Mouse (Mus musculus): Measurements from ENCODE around the gene Olfr1391. TPM values are rescaled to one million over a fixed set of nuclear protein-coding genes. Genes with fewer than 3 reads are reported as not detected.
"Not testable (repeated sequence)": the region's sequence is repeated elsewhere in the genome, so short reads cannot be mapped to it uniquely, and the experiment has no call there.

Gene Olfr1391
- total RNA-seq (2021): not detected
- long read RNA-seq, experiment 1: 0 reads
- long read RNA-seq, experiment 2: 0 reads

DNA sequence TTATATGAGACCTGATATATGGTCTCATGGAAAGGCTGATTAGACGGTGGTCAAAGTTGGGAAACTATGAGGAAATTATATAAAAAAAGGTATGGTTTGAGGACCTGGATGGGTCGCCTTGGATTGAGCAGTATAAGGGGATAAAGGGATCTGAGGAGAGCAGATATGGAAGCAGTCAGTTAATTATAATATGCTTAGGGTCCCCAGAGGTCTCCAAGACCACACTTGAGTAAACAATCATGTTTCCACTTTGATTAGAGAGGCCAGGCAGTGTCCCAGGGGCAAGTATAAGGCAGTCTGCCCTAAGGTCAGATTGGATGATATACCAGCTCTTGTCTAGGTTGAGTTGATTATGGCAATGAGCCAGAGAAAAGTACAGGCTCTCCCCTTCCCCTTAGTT, at the start of gene Olfr1391:
Olfr1391 (plus strand) TSS at position 301 of the 400 bp plus-strand sequence.
- no peak for DNase-seq (ENCODE audit: low spot score in 2 of 2)

DNA sequence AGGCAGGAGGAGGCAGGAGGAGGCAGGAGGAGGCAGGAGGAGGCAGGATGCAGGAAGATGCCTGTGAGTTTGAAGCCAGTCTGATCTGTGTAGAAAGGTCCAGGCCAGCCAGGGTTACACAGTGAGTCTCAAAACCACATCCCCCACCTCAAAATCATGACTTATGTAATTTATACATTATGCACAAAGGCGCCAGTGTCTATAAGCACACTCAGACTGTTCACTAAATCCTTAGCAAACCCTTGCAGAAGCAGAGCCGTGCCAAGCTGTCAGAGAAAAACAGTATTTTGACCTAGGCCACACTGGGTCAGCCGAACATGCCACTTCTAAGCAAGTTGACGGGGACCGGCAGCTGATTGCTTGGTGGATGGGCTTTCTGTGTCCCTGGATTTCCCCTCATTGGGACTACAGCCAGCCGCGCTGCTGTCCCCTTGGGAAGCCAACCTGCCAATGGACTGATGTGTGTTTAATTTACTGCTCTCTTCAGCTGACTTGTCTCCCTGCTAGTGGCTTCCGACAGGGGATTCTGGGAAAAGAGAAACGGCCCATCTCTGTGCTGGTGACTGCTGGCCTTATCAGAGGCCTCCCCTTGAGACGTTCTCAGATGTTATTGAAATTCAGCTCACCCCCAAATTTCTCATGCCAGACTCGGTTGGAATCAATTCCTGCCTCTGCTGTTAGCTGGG, 48.6 kb upstream of the Olfr1391 start:
- DNase-seq (ENCODE audit: low spot score in 2 of 2): no peak

DNA sequence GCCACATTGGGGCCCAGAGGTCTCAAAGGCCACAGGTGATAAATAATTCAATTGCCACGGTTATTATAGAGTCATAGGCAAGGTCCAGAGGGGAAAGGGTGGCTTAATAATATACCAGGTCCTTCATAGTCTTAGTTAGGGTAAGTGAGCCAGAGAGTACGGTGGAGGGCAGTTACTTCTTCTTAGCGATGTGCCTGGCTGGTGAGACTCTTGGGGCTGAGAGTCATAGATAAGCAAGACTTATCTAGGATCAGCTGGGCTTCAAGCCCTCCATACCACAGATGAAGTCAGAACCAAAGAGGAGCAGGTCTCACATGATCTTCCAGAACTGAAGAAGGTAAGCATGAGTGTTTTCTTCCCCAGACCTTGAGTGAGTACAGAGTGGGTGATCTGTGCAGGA, 44.3 kb upstream of the Olfr1391 start, which contains the start of gene Olfr1393:
Olfr1393 (plus strand) TSS at position 83 of the 400 bp plus-strand sequence.
- no peak for DNase-seq (ENCODE audit: low spot score in 2 of 2)

DNA sequence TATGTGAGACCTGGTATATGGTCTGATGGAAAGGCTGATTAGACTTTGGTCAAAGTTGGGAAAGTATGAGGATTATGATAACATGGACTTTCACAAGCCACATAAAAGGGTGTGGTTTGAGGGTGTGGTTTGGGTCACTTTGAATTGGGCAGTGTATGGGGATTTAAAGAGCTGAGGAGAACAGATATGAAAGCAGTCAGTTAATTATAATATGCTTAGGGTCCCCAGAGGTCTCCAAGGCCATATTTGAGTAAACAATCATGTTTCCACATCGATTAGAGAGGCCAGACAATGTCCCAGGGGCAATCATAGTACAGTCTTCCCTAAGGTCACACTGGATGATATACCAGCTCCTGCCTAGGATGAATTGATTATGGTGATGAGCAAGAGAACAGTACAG, 37.6 kb upstream of the Olfr1391 start, which contains the start of gene Olfr1392:
Olfr1392 (plus strand) TSS at position 301 of the 400 bp plus-strand sequence.
- DNase-seq (ENCODE audit: low spot score in 2 of 2): not testable (repeated sequence)

DNA sequence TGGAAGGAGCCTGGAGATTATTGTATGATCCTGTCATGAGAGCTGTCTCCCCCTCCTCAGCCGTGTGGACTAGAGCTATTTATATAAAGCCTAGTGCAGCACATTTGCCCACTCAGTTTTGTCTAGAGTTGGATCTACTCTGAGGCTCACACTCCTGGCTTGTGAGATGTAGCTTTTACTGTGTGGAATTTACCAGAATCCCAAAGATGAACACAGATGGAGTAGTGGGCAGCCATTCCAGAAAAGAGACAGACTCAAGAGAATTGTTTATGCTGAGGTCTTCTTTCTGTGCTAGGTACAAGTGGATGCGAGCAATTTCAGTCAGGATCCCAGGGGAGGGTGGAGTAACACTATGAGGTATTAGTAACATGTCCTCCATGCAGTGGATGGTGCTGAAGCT, 35.3 kb upstream of the Olfr1391 start:
- no peak for DNase-seq (ENCODE audit: low spot score in 2 of 2)

DNA sequence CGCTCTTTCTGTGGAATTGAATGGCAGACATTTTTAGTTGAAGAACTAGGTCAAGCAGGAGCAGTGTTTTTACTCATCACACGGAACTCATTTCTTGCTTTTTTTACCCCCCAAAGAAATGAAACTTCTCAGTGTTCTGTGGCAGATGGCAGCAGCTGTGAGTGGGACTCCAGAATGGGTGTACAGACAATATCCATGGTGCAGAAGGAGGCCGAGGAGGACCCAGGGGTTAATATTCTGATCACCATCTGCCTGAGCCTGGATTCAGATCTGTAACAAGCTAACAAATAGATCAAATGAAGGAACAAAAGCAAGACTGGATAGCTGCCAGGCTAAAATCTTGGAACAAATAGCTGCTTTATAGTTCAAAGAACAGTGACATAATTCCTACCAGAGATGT, 29.8 kb upstream of the Olfr1391 start:
- no peak for DNase-seq (ENCODE audit: low spot score in 2 of 2)

DNA sequence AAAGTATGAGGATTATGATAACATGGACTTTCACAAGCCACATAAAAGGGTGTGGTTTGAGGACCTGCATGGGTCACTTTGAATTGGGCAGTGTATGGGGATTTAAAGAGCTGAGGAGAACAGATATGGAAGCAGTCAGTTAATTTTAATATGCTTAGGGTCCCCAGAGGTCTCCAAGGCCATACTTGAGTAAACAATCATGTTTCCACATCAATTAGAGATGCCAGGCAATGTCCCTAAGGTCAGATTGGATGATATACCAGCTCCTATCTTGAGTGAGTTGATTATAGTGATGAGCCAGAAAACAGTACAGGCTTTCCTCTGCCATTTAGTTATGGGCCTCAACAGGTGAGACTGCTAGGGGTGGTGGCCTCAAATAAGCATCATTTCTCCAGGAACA, 18.1 kb upstream of the Olfr1391 start, which contains the start of gene Olfr10:
Olfr10 (plus strand) TSS at position 301 of the 400 bp plus-strand sequence.
- DNase-seq (ENCODE audit: low spot score in 2 of 2): no peak

DNA sequence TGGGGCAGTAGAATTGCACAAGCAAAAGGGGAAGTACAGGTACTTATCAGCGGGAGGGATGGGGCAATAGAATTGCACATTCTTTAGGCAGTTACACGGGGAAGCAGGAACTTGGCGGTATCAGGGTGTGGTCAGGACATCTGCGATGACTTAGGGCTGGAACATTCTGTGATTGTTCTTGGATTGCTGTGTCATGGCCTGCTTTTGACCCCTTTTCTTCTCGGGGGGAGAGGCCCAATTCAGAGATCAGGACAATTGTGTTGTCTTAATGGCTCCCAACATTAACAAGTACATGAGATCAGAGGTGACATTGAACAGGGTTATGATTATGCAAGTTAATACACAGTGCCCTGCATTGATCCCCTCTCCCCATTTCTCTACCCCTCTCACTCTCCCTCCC, 14.0 kb upstream of the Olfr1391 start:
- not testable (repeated sequence) for DNase-seq (ENCODE audit: low spot score in 2 of 2)

DNA sequence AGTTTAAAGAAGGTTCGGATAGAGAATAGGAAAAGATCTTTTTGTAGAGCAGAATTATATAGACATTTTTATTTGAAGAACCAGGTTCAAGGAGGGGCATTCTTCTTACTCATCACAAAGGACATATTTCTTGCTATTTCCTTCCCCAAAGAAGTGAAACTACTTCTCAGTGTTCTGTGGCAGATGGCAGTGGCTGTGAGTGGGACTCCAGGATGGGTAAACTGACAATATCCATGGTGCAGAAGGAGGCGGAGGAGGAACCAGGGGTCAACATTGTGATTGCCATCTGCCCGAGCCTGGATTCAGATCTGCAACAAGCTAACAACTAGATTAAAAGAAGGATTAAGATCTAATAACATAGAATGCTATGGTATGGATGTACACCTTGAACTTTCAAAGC, 4.2 kb downstream of the Olfr1391 start:
- DNase-seq (ENCODE audit: low spot score in 2 of 2): no peak

DNA sequence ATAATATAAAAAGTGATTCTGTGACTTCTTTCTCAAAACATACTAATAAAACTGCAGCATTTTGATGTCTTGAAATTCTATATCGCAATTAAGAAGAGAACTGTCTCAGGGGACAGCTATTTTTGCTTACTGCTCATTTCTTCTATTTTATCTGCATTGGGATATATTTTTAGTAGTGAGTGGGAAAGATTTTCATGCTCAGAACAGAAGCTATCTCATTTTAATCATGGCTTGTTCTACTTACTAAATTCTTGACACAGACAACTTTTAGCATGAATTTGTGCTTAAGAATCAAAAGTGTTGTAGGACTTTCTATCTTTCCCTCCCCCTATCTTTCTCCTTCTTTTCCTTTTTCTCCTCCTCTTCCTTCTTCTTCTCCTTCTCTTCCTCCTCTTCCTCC, 7.1 kb downstream of the Olfr1391 start:
- DNase-seq (ENCODE audit: low spot score in 2 of 2): no peak

DNA sequence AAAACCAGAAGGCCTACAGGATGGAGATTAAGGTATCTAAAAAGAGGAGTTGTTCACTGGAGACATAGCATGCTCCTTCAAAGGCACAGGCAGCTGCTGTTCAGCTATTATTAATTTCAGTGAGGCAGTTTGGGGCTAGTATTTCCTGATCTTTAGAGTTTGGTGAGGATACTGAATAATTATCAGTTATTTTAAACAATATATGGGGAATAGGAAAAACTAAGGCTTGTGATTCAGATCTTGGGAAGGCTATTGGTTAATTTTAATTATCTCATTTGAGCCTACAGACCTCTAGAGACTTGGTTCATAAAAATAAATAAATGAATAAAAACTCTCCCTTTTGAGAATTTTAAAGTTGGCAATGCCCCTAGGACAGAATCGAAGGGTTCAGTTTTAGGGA, 12.3 kb downstream of the Olfr1391 start, which contains the start of gene Olfr1390:
Olfr1390 (plus strand) TSS at position 301 of the 400 bp plus-strand sequence.
- no peak for DNase-seq (ENCODE audit: low spot score in 2 of 2)

DNA sequence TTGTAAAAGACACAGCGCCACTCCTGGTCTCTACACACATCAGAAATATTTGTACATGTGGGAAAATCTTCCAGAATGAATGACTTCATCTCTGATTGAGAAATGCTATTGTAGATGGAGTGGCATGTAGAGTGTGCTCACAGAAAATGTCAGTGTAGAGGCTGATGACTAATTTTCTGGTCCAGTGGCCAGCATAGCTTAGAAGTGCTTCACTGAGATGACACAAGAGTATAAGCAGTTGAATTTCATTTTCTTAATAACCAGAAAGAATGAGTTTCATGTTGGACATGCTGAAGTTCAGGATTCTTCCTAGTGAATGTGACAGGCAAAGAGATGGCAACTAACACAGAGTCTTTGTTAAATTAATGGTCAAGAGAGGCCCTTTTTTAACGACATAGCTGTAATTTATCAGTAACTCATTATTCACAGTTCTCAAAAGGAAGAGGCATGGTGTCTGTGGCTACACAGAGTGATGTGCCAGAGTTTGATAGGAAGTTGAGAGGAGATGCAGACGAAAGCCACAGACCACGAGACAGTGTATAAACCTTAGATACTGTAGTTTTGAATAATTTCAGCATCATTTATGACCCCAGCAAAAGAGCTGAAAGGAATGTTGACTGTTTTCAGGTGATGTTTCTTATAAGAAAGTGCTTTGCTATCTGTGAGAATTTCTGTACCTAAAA, 14.7 kb downstream of the Olfr1391 start:
- DNase-seq (ENCODE audit: low spot score in 2 of 2): no peak

Other genes with a start within 250 kb of the Olfr1391 start
- 1 to 10 TPM; 3.3 to 6.7 TPM for gene Ifi47, start 246.2 kb upstream of the Olfr1391 start, total RNA-seq (2021)
- under 1 TPM; 0.25 TPM for gene Olfr1396, start 207.9 kb upstream of the Olfr1391 start, total RNA-seq (2021)
- gene Olfr1395, start 180.5 kb upstream of the Olfr1391 start, total RNA-seq (2021): not detected
- gene Olfr1394, start 168.4 kb upstream of the Olfr1391 start, total RNA-seq (2021): not detected
- 10 to 100 TPM; 15.6 to 16.7 TPM for gene Btnl9, start 135.6 kb upstream of the Olfr1391 start, total RNA-seq (2021)
- gene Zfp62, start 119.5 kb upstream of the Olfr1391 start, total RNA-seq (2021): 10 to 100 TPM; 47.3 to 48.7 TPM
- 100 to 1,000 TPM; 104 to 109 TPM for gene Mgat1, start 78.6 kb upstream of the Olfr1391 start, total RNA-seq (2021)
- gene Olfr1393, start 44.4 kb upstream of the Olfr1391 start, total RNA-seq (2021): under 1 TPM; 0.20 to 0.36 TPM
- gene Olfr1392, start 37.5 kb upstream of the Olfr1391 start, total RNA-seq (2021): under 1 TPM in 1 of 2 experiments, not detected in 1; 0.20 TPM
- not detected for gene Olfr10, start 18.0 kb upstream of the Olfr1391 start, total RNA-seq (2021)
- not detected for gene Olfr1390, start 12.4 kb downstream of the Olfr1391 start, total RNA-seq (2021)
- not detected for gene Olfr1389, start 100.3 kb downstream of the Olfr1391 start, total RNA-seq (2021)
- gene Olfr1388, start 113.9 kb downstream of the Olfr1391 start, total RNA-seq (2021): under 1 TPM; 0.14 to 0.17 TPM
- not detected for gene Olfr1387, start 132.6 kb downstream of the Olfr1391 start, total RNA-seq (2021)
- gene Olfr1386, start 142.3 kb downstream of the Olfr1391 start, total RNA-seq (2021): not detected
- gene Olfr1385, start 166.3 kb downstream of the Olfr1391 start, total RNA-seq (2021): not detected
- not detected for gene Olfr1384, start 184.0 kb downstream of the Olfr1391 start, total RNA-seq (2021)
- gene Olfr1383, start 196.9 kb downstream of the Olfr1391 start, total RNA-seq (2021): not detected
- gene Olfr1382, start 205.5 kb downstream of the Olfr1391 start, total RNA-seq (2021): not detected
- gene Olfr1381, start 220.7 kb downstream of the Olfr1391 start, total RNA-seq (2021): not detected
- gene Olfr1380, start 234.1 kb downstream of the Olfr1391 start, total RNA-seq (2021): not detected